Mouse (Mus musculus): ENCODE measurements around the gene Rabgap1l. TPM values are rescaled to one million over a fixed set of nuclear protein-coding genes. Genes with fewer than 3 reads are reported as not detected.

Rabgap1l gene
- polyA plus RNA-seq, 1 experiment from 2014 or later, result 27.6 TPM

DNA sequence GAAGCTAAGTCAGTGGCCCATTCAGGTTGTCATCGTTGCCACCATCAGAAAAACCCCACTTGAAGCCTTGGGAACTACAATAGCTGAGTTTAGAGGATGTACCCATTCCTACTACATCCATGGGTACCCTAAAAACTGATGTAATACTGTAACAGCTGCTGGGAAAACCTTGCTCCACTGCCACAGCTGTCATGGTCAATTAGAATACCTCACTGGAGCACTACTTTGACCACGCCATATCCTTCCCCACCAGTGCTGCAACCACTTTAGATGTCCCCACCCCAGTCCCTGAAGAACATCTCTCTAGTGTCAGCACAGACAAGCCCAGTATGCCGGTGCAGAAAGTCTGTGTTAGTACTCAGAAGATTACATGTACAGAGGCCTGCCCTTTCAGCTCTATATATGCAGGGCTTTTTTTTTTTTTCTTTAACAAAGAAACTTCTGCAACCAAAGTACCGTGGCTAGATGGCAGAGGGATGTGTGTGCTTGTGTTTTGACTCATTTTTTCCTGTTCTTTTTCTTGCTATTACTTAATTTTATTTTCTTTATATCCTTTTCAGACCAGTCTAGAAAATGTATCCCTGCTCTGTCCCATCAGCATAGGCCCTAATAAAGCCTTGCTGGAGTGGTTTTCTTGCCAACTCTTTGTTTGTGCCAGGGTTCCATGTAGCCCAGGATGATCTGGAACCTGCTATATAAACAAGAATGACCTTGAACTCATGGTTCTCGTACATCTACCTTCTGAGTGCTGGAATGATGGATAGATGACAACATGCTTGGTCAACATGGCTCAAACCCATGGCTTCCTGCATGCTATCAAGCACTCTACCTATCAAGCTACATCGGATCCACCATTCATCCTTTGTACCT lies 100.6 kb downstream of the Rabgap1l start:
- no peaks in the 10 kb centered on the region for H3K9me3 ChIP-seq (replicated peaks; ENCODE audit: control insufficient read depth, low read length)
- 80% methylated on average over 6 of the region's 6 CpGs for WGBS (ENCODE audit: insufficient replicate concordance)
- H3K4me1 ChIP-seq (ENCODE audit: control insufficient read depth, low read depth, low read length), result no peaks in the 10 kb centered on the region
- no peak overlapping the region for H3K4me2 ChIP-seq (ENCODE audit: low read depth, low read length)
- H3K27me3 ChIP-seq (ENCODE audit: control insufficient read depth, insufficient read depth, low read depth, low read length), result no peaks in the 10 kb centered on the region
- no peak overlapping the region for H3K27ac ChIP-seq (ENCODE audit: low read length)
- no peak overlapping the region for H3K4me3 ChIP-seq (ENCODE audit: low read depth, low read length)
- no peak for ATAC-seq (ENCODE audit: low read depth)
- H3K9ac ChIP-seq (ENCODE audit: low read depth, low read length), result no peak overlapping the region
- H3K36me3 ChIP-seq (ENCODE audit: control insufficient read depth, insufficient read depth), result no peaks in the 10 kb centered on the region

DNA sequence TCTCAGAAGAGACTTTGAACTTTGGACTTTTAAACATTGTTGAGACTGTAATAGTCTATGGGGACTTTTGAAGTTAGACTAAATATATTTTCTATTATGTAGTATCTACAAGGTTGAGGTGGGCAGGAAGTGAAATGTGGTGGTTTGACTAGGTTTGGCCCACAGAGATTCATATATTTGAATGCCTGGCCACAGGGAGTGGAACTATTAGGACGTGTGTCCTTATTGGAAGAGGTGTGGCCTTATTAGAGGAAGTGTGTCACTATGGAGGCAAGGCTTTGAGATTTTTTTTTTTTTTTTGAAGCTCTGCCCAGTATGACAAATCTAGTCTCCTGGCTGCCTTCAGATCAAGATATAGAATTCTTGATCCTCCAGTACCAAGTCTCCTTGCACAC lies 101.8 kb downstream of the Rabgap1l start:
- Histone ChIP-seq H3K27ac (ENCODE audit: low read length) (no peak overlapping the region), H3K9ac (ENCODE audit: low read depth, low read length) (no peak overlapping the region), H3K27me3 (ENCODE audit: control insufficient read depth, insufficient read depth, low read depth, low read length) (no peaks in the 10 kb centered on the region), H3K9me3 (replicated peaks; ENCODE audit: control insufficient read depth, low read length) (no peaks in the 10 kb centered on the region), H3K4me2 (ENCODE audit: low read depth, low read length) (no peak overlapping the region), H3K4me1 (ENCODE audit: control insufficient read depth, low read depth, low read length) (no peaks in the 10 kb centered on the region), H3K4me3 (ENCODE audit: low read depth, low read length) (no peak overlapping the region), H3K36me3 (ENCODE audit: control insufficient read depth, insufficient read depth) (no peaks in the 10 kb centered on the region; the same call in 1 of the 2 replicates)
- ATAC-seq (ENCODE audit: low read depth), result no peak
- 77% methylated on average over 1 of the region's 1 CpGs for WGBS (ENCODE audit: insufficient replicate concordance)

DNA sequence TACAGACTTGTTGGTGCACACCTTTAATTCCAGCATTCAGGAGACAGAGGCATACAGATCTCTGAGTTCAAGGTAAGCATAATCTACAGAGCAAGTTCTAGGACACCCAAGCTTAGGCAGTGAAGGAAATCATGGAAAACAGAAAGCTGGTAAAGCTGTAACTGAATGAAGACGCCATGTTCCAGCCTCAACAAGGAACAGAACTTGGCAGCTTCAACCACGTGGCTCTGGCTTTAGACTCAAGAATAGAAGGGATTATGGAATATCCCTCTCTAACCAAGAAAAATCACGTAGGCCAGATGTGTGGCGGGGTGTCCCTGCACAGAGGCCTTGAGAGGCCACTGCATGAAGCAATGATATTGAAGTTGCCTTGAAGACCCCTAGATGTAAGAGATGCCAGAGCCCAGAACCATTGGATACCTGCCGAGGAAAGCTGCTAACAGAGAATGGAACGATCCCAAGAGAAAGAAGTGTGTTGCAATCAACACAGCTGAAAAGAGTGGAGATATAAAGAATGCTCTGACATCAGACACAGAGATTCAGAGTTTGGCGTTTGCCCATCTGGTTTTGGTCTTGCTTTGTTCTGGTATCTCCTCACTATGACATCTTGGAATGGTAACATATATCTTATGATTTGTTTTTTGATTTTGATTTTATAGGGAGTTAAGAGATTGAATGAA lies 102.4 kb downstream of the Rabgap1l start:
- no peak overlapping the region for H3K4me3 ChIP-seq (ENCODE audit: low read depth, low read length)
- H3K9ac ChIP-seq (ENCODE audit: low read depth, low read length), result no peak overlapping the region
- no peaks in the 10 kb centered on the region for H3K27me3 ChIP-seq (ENCODE audit: control insufficient read depth, insufficient read depth, low read depth, low read length)
- no peak for ATAC-seq (ENCODE audit: low read depth)
- no peak overlapping the region for H3K27ac ChIP-seq (ENCODE audit: low read length)
- H3K9me3 ChIP-seq (replicated peaks; ENCODE audit: control insufficient read depth, low read length), result no peaks in the 10 kb centered on the region
- H3K4me2 ChIP-seq (ENCODE audit: low read depth, low read length), result no peak overlapping the region
- no peaks in the 10 kb centered on the region for H3K4me1 ChIP-seq (ENCODE audit: control insufficient read depth, low read depth, low read length)
- H3K36me3 ChIP-seq (ENCODE audit: control insufficient read depth, insufficient read depth), result no peaks in the 10 kb centered on the region; the same call in 1 of the 2 replicates
- WGBS (ENCODE audit: insufficient replicate concordance), result 82% methylated on average over 7 of the region's 7 CpGs

DNA sequence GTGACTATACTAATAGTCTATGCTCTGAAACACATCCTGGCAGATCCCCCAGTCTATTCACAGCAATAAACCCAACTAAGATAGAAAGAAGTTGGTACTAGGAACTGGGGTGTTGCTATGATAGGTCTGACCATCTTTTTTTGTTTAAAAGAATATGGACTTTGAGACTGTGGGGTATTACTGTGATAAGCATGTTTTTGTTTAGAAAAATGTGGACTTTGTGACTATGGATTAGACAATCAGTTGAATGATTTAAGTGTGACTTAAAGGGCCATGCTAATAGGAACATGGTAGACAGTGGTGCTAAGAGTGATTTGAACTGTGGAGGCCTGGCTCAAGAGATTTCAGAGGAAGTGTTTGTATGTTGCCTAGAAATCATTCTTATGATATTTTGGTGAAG lies 103.5 kb downstream of the Rabgap1l start:
- Histone ChIP-seq H3K4me1 (ENCODE audit: control insufficient read depth, low read depth, low read length) (no peaks in the 10 kb centered on the region), H3K4me3 (ENCODE audit: low read depth, low read length) (no peak overlapping the region), H3K9ac (ENCODE audit: low read depth, low read length) (no peak overlapping the region), H3K27me3 (ENCODE audit: control insufficient read depth, insufficient read depth, low read depth, low read length) (no peaks in the 10 kb centered on the region), H3K27ac (ENCODE audit: low read length) (no peak overlapping the region), H3K9me3 (replicated peaks; ENCODE audit: control insufficient read depth, low read length) (no peaks in the 10 kb centered on the region), H3K4me2 (ENCODE audit: low read depth, low read length) (no peak overlapping the region), H3K36me3 (ENCODE audit: control insufficient read depth, insufficient read depth) (no peaks in the 10 kb centered on the region; the same call in 1 of the 2 replicates)
- no peak for ATAC-seq (ENCODE audit: low read depth)

DNA sequence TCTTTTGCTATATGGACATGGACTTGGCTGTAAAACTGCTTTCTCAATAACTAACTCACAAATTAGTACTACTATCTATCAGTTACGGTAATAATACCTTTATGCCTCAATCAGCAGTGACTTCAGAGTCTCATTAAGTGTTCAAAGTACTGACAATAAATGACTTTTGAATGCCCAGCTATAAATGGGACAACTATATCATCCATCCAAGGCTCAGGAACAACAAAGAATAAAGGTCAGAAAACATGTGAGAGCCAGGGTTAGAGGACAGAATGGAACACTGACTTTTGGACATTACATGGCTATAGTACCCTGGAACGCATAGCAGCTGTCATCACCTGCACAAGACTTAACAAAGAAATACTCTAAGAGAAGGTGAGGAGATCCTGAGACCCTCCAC lies 108.8 kb downstream of the Rabgap1l start:
- H3K9ac ChIP-seq (ENCODE audit: low read depth, low read length), result no peak overlapping the region
- ATAC-seq (ENCODE audit: low read depth), result no peak
- no peaks in the 10 kb centered on the region for H3K9me3 ChIP-seq (replicated peaks; ENCODE audit: control insufficient read depth, low read length)
- H3K4me3 ChIP-seq (ENCODE audit: low read depth, low read length), result no peak overlapping the region
- no peaks in the 10 kb centered on the region for H3K27me3 ChIP-seq (ENCODE audit: control insufficient read depth, insufficient read depth, low read depth, low read length)
- no peaks in the 10 kb centered on the region; the same call in 1 of the 2 replicates for H3K4me1 ChIP-seq (ENCODE audit: control insufficient read depth, low read depth, low read length)
- H3K27ac ChIP-seq (ENCODE audit: low read length), result no peak overlapping the region
- 85% methylated on average over 2 of the region's 2 CpGs for WGBS (ENCODE audit: insufficient replicate concordance)
- H3K36me3 ChIP-seq (ENCODE audit: control insufficient read depth, insufficient read depth), result no peaks in the 10 kb centered on the region; the same call in 1 of the 2 replicates
- H3K4me2 ChIP-seq (ENCODE audit: low read depth, low read length), result no peak overlapping the region

DNA sequence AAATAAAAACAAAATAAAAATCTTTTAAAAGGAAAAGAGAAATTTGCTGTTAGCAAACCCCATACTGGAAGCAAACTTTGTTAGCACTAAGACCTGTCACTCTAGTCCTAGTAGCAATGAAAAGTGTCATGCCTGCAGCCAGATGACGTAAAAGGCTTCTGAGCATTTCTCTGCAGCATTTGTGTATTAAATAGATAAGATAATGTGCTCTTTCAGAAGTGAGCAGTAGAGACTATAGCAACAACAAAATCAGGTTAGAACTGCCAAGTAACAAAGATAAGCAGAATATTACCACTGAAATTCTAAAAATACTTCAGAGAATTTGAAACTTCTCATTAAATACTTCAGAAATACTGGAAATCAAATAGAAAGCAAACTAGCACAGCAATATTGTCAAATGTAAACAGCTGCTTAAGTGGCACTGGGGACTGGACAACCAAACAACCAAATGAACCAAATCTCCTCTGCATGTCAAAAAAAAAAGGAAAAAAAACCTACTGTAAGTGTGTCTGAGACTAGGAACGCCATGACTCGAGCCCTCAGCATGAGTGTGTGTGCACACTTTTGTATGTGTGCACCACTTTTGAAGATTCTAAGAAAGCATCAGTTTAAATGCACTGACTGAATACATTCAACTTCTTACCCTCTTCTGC lies 111.5 kb downstream of the Rabgap1l start:
- Histone ChIP-seq H3K9ac (ENCODE audit: low read depth, low read length) (no peak overlapping the region), H3K4me3 (ENCODE audit: low read depth, low read length) (no peak overlapping the region), H3K27me3 (ENCODE audit: control insufficient read depth, insufficient read depth, low read depth, low read length) (no peaks in the 10 kb centered on the region), H3K36me3 (ENCODE audit: control insufficient read depth, insufficient read depth) (no peaks in the 10 kb centered on the region; the same call in 1 of the 2 replicates), H3K4me2 (ENCODE audit: low read depth, low read length) (no peak overlapping the region), H3K4me1 (ENCODE audit: control insufficient read depth, low read depth, low read length) (peaks cover 3% of the 10 kb centered on the region; the same call in 1 of the 2 replicates), H3K27ac (ENCODE audit: low read length) (no peak overlapping the region), H3K9me3 (replicated peaks; ENCODE audit: control insufficient read depth, low read length) (no peaks in the 10 kb centered on the region)
- 36% methylated on average over 3 of the region's 3 CpGs for WGBS (ENCODE audit: insufficient replicate concordance)
- peak; percentile 51; the same call in 1 of the 2 replicates for ATAC-seq (ENCODE audit: low read depth)

DNA sequence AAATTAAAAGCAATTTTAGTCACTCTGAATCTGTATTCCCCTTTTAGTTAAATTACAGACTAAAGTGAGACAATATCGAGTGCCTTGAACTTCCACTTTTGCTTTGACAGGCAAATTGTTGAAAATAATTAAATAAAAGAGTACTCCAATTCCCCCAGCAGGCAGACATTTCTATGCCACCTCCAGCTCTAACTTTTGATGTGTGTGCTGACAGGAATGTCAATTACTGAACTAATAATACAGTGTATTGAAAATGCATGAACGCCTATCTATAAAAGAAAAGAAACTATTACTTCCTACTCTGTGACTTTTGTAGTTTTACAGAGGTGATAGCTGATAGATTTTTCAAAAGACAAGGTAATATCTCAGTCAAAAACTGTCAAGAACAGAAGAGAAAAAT lies 118.2 kb downstream of the Rabgap1l start:
- Histone ChIP-seq H3K4me1 (ENCODE audit: control insufficient read depth, low read depth, low read length) (peaks cover 3% of the 10 kb centered on the region; the same call in 1 of the 2 replicates), H3K27ac (ENCODE audit: low read length) (no peak overlapping the region), H3K4me2 (ENCODE audit: low read depth, low read length) (no peak overlapping the region), H3K36me3 (ENCODE audit: control insufficient read depth, insufficient read depth) (no peaks in the 10 kb centered on the region; the same call in 1 of the 2 replicates), H3K9ac (ENCODE audit: low read depth, low read length) (no peak overlapping the region), H3K27me3 (ENCODE audit: control insufficient read depth, insufficient read depth, low read depth, low read length) (no peaks in the 10 kb centered on the region), H3K4me3 (ENCODE audit: low read depth, low read length) (no peak overlapping the region), H3K9me3 (replicated peaks; ENCODE audit: control insufficient read depth, low read length) (no peaks in the 10 kb centered on the region)
- 81% methylated on average over 2 of the region's 2 CpGs for WGBS (ENCODE audit: insufficient replicate concordance)
- no peak for ATAC-seq (ENCODE audit: low read depth)

DNA sequence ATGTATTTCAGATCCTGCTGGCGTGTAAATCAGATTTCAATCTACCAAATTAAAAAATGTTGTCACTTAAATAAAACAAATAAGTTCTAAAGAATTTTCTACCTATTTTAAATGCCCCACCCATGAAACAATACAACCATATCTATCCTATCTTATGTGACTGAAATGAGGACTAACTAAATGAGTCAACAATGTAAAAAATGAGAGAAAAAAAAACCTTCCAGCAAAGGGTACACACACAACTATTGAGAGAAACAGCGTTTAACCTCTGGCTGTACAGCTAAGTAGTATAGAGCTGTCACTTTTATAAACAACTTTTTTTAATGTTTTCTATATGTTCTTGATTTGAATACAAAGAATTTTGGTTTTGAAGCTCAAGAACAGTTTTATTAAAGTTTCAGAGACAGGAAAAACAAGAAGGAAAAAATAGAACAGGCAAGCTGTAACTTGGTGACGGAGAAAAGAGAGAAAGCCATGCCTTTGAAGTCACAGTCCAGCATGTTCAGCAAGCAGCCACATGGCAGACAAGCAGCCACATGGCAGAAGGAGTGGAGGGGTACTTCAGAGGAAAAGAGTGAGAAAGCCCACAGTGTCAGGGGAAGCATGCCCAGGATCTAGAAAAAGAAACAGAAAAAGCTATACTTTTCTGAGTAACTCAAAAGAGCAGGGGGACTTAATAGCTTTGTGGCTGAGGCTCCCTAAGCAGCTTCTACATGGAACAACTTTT lies 120.8 kb downstream of the Rabgap1l start:
- WGBS (ENCODE audit: insufficient replicate concordance), result 74% methylated on average over 3 of the region's 3 CpGs
- H3K4me1 ChIP-seq (ENCODE audit: control insufficient read depth, low read depth, low read length), result no peaks in the 10 kb centered on the region
- H3K27ac ChIP-seq (ENCODE audit: low read length), result no peak overlapping the region
- no peak overlapping the region for H3K4me3 ChIP-seq (ENCODE audit: low read depth, low read length)
- no peaks in the 10 kb centered on the region for H3K9me3 ChIP-seq (replicated peaks; ENCODE audit: control insufficient read depth, low read length)
- H3K9ac ChIP-seq (ENCODE audit: low read depth, low read length), result no peak overlapping the region
- ATAC-seq (ENCODE audit: low read depth), result no peak
- H3K27me3 ChIP-seq (ENCODE audit: control insufficient read depth, insufficient read depth, low read depth, low read length), result no peaks in the 10 kb centered on the region
- no peak overlapping the region for H3K4me2 ChIP-seq (ENCODE audit: low read depth, low read length)
- no peaks in the 10 kb centered on the region; the same call in 1 of the 2 replicates for H3K36me3 ChIP-seq (ENCODE audit: control insufficient read depth, insufficient read depth)

All from liver, embryonic 16.5 days (tissue).